Mouse (Mus musculus) cerebellum, postnatal 10 days (tissue): ENCODE measurements around the gene Otogl.

Source experiments
- DNase-seq, 2 experiments: peaks; one replicate each; pipeline ENCODE4 v3.0.0; 2021; ENCODE audit warnings: mixed read lengths in 2 of 2

Gene Otogl

DNA sequence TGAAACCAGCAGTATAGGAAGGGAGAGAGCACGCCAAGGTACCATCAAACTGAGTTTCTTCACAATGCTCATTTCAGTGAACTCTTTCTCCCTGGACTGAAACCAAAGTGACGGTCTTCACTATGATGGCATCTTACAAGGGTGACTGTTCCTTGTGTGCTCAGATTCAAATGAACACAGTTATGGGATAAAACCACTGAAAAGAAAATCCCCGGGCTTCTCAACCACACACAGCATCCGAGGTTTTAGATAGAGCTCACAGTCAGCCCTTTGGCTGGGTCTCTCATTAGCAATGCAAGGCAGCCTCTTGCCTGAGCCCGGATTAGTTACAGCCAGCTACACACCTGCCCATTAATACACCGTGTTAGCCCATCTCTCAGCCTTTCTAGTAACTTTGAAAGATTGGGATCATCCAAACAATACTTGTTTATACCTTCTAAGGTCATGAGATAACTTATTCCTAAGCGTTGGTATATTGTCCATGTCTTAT is at the start of gene Otogl:
Gene Otogl (minus strand): TSS at position 51 of the 490 bp plus-strand sequence.
- DNase-seq = no peak

DNA sequence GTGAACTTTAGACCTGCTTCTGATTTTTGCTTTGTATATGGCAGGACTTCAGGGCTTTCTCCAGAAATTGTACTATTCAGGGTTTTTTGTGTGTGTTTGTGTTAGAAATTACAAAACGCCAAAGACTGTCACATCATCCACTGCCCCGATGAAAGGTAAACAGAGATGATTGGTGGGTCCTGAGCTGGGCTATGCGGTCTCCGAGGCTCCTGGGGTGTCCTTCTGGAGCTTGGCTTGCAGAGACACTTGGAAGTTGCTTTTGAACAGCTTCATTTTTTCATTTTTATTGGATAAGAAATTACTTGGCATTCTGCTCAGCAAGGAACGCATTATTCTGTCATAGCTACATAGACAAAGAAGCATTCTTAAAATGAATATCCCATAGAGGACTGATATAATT is 44.7 kb upstream of the Otogl start:
- no peak for DNase-seq

DNA sequence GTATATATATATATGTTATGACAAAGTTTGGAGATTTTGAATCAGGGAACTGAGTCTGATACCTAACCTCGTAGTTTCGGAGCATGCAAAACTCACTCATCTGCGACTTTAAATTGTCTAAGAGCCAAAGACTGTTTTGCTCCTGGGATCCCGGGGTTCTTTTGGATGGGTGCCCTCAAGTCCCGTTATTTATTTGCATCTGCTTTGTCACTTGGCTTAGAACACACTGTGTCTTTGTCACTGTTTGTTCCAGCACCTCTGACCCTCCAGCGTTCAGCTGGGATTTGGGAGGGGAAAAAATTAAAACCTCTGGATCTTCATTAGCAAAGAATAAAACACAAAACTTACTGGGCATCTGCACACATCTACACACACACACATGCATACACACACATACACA is 42.5 kb upstream of the Otogl start:
- peak; percentile 8 to 9 for DNase-seq

GRCm38 (mm10) chr10:107951596-107951995 is 39.7 kb upstream of the Otogl start:
- no peak for DNase-seq

- DNase-seq = no peak
Observed at GRCm38 (mm10) chr10:107949945-107950344, 38.0 kb upstream of the Otogl start.

GRCm38 (mm10) chr10:107948647-107949046 is 36.7 kb upstream of the Otogl start:
- DNase-seq = no peak

- DNase-seq = no peak
Observed at GRCm38 (mm10) chr10:107948038-107948437, 36.1 kb upstream of the Otogl start.

- no peak for DNase-seq
Observed at GRCm38 (mm10) chr10:107946348-107946747, 34.4 kb upstream of the Otogl start.

- no peak for DNase-seq
Observed at GRCm38 (mm10) chr10:107943859-107944258, 31.9 kb upstream of the Otogl start.

- no peak for DNase-seq
Observed at GRCm38 (mm10) chr10:107941188-107941900, 29.4 kb upstream of the Otogl start.

GRCm38 (mm10) chr10:107940302-107940701 is 28.4 kb upstream of the Otogl start:
- DNase-seq = no peak

DNA sequence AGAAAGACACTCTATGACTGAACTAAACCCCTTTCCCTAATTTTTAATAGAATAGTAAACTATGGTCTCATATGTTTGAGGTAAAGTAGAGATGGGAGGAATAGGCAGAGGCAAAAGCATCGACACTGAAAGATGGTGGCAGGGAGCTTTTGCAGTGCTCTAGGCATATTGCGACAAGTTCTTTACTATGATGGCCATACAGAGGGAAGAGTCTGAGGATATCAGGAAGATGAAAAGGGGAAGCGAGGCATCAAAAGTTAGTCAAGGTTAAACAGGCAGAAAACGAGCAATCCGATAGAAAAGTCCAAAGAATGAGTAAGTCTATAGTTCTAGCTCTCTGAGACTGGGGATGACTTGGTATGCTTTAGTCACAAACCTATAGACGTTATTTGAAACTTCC is 27.9 kb upstream of the Otogl start:
- DNase-seq = no peak

- DNase-seq = no peak
Observed at GRCm38 (mm10) chr10:107934055-107934454, 22.1 kb upstream of the Otogl start.

DNA sequence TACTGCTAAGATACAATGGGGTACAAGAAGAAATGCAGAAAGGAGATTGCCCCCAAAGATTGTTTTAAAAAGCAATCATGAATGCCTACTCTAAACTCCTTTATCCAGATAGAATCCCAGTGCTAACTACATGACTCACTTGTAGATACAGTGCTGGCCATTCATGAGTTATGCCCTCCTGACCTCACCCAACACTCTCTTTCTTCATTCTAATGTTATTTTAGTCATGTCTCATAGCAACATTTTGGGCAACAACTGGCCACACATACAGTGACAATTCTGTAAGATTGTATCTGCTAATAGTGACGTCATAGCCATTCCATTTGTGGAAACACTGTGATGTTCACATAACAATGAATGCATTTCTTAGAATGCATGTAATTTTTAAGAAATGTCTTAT is 21.6 kb upstream of the Otogl start:
- DNase-seq = no peak

DNA sequence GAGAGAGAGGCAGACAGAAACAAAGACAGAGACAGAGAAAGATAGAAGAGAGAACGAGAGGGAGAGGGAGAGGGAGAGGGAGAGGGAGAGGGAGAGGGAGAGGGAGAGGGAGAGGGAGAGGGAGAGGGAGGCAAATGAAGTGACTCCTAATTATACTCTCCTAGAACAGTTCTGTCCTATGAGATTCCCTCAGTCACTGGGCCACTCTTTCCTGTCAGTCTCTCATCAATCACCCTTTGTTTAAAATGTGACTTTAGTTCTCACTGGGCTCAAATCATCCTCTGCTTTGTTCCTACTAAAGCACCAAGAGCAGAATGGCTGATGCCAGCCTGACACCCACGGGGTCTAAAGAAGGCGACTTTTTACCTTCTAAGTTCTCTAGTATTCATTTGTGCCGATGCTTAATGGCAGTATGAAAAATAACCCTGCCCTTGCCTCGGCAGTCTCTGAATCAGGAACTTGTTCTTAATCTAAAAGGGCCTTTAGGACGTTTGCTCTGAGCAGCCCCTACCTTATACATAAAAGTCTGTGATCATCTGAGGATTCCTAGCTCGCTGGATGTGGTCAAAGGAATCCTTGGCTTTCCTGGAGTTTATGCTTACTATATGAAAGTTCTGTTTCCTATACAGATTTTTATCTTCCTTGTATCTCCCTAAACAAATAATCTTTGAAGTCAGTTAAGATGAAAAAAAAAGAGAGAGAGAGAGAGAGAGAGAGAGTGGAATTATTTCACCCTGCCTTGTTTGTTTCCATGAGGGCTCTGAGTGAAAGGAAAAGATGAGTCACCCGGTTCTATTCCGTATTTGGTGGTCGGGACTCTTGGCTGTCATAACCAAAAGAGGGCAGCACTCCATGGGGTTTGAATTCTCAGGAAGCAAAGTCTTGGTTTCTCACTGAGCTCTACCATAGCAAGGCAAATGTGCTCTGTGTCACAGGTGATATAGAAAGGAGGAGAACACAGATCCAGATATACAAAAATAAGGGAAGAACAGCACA is 20.2 kb upstream of the Otogl start:
- peak; percentile 53 to 59 for DNase-seq

DNA sequence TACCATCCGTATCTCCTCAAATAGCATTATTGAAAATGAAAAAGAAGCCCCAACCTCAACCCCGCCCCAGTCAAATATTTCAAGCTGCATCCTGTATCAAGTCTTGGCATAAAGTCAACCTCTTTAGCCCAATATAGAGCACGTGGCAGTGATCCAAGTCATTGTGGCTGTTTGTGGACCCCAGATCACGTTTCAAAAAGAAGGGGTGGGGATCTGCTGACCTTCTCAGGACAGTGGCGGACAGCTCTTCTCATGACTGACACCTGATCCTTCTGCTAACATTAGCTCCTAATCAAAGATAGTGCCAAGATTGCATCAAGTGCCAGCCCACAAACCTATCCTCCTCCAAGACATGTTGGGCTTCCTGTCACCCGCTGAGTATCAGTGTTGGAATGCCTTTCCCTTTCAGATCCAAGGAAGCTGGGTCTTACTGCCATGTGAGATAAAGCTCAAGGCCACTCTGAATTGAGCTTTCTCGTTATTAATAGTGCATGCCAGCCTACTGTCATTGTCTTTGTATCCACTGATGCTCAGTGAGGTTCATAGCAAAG is 18.6 kb upstream of the Otogl start:
- DNase-seq = peak; percentile 22 to 30

DNA sequence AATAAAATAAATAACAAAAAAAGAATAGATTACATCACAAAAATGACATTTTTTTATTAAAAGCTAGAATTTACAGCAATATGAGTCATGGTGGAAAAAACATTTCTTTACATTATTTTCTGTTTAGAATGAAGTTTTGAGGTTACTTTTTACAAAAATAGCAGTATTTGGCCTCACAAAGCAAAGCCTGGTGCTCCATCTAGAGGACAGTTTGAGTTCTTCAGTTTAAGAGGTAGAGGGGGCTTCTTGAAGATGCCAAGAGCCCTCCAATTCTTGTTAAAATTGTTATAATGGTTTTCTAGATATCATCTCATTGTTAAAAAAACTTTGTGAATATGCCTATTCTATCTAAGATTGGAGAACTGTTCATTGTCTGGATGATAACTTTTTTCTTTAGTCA is 13.4 kb upstream of the Otogl start:
- peak; percentile 12 to 15 for DNase-seq

- no peak for DNase-seq
Observed at GRCm38 (mm10) chr10:107923860-107924259, 11.9 kb upstream of the Otogl start.

DNA sequence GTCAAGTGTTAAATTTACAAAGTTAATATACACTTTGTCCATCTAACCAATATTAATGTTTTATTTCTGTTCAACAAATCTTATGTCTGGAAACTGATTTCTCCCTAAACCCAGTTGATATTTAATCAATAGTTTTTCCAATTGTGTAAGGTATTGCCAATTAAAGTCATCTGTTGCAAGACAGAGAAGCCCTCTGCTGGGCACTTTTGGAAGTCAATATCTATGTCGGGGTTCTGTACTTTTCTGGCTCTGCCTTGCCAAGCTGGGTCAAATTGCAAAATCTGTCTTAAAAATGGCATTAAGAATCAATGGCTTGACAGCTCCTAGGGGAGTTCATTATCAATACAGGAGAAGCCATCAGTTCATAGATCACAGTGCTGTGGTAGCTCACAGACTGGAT is 10.8 kb upstream of the Otogl start:
- DNase-seq = peak; percentile 26 to 42

DNA sequence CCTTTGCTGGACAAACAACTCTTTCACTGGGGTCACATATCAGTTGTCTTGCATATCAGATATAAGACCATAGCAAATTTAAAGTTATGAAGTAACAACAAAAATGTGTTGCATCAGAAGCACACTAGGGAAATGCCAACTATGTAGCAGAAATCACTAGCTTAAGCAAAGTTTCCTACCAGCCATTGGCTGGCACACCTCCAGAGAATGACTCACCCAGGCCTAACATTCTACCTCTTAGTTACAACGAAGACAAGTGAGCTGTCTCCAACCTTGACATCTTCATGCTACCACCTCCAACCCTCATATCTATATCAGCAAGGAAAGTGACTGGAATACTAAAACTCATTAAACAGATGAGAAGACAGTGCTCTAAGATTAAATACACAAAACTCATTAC is 9.6 kb upstream of the Otogl start:
- DNase-seq = peak in 1 of 2 experiments; percentile 5

GRCm38 (mm10) chr10:107921134-107921533 is 9.2 kb upstream of the Otogl start:
- DNase-seq = no peak

GRCm38 (mm10) chr10:107913013-107913412 is 1.1 kb upstream of the Otogl start:
- no peak for DNase-seq

GRCm38 (mm10) chr10:107906453-107906852 is 5.5 kb downstream of the Otogl start:
- DNase-seq = no peak
